Mouse (Mus musculus) G1E (cell line): ENCODE measurements around the gene Pkp4.

Experiments
- CTCF ChIP-seq: IDR thresholded peaks from 2 replicates; pipeline ENCODE4 v1.5.1; 2012; ENCODE audit warnings: low read depth, low read length, inconsistent platforms, mixed read lengths
- GATA1 ChIP-seq: IDR thresholded peaks from 2 replicates; pipeline ENCODE4 v1.6.1; 2012; ENCODE audit warnings: borderline replicate concordance, low read length, inconsistent platforms, mixed read lengths
- GATA2 ChIP-seq: IDR thresholded peaks from 2 replicates; pipeline ENCODE4 v1.6.1; 2012; ENCODE audit warnings: low read depth, low read length, inconsistent platforms, borderline replicate concordance
- TAL1 ChIP-seq: conservative IDR thresholded peaks from 2 replicates; pipeline ENCODE4 v1.6.1; 2012; ENCODE audit warnings: low read depth, low read length, inconsistent platforms, mixed read lengths

- TF ChIP-seq CTCF (no peak), GATA1 (no peak), TAL1 (no peak), GATA2 (no peak)
These were observed 25.5 kb downstream of the Pkp4 start for GRCm38 (mm10) chr2:59186122-59186521.
